Mouse (Mus musculus) C2C12 (cell line): ENCODE results near the gene Timp3.

Experiments
- CEBPB ChIP-seq: IDR thresholded peaks from one replicate; pipeline ENCODE4 v1.6.1; 2011; ENCODE audit warnings: low read depth, mild to moderate bottlenecking, control low read depth, moderate library complexity
- CTCF ChIP-seq: IDR thresholded peaks from one replicate; pipeline ENCODE4 v1.5.1; 2011; ENCODE audit not compliant: control insufficient read depth, insufficient read depth, insufficient read length
- FOSL1 ChIP-seq: IDR thresholded peaks from one replicate; pipeline ENCODE4 v1.8.0; 2011; ENCODE audit warnings: mild to moderate bottlenecking, low read length; ENCODE audit not compliant: poor library complexity, insufficient read depth, severe bottlenecking
- MAX ChIP-seq: IDR thresholded peaks from one replicate; pipeline ENCODE4 v1.6.1; 2011; ENCODE audit warnings: mild to moderate bottlenecking, control low read depth
- MYOD1 ChIP-seq: IDR thresholded peaks from one replicate; pipeline ENCODE4 v1.6.1; 2011; ENCODE audit warnings: low read depth; ENCODE audit not compliant: control insufficient read depth, insufficient read length
- MYOG ChIP-seq: IDR thresholded peaks from one replicate; pipeline ENCODE4 v1.6.1; 2011; ENCODE audit not compliant: control insufficient read depth, insufficient read length; ENCODE audit errors: extremely low read depth
- USF1 ChIP-seq: IDR thresholded peaks from one replicate; pipeline ENCODE4 v1.6.1; 2011; ENCODE audit warnings: low read depth, mild to moderate bottlenecking, control low read depth, moderate library complexity

DNA sequence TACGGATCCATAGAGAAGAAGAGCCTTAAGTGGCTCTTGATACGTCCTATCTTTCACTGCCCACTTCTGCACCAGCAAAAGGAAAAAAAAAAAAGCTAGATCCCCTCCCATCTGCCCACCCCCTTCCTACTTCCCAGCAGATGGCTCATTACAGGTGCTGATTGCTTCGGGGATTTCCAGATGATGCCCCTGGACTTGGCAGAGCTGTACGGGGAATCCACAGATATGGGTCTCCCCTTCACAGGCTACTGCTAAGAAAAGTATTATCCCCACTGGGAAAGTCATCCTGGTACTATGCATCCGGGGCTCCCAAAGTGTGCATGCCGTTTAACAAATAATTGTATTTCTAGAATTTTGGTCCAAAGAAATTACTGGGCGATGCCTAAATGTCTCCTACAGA lies 17.5 kb downstream of the Timp3 start:
- TF ChIP-seq CTCF, result no peak
- TF ChIP-seq MYOG, result no peak
- TF ChIP-seq MAX, result no peak
- no peak for TF ChIP-seq USF1
- no peak for TF ChIP-seq FOSL1
- TF ChIP-seq MYOD1, result no peak
- TF ChIP-seq CEBPB, result no peak
